Mouse (Mus musculus): ENCODE measurements around the gene Lyplal1. TPM values are rescaled to one million over a fixed set of nuclear protein-coding genes. Genes with fewer than 3 reads are reported as not detected.

The Lyplal1 gene
- polyA plus RNA-seq, 2 experiments: 4.7 to 9.2 TPM

- Histone ChIP-seq H3K27me3 (ENCODE audit: control insufficient read depth, insufficient read depth, low read length) (no peaks in the 10 kb centered on the region), H3K4me2 (ENCODE audit: low read depth) (no peak overlapping the region), H3K4me3 (ENCODE audit: insufficient read depth in 1 of 2, low read depth in 2 of 2, low read length in 2 of 2) (no peak overlapping the region), H3K9ac (replicated peaks) (no peak overlapping the region), H3K4me1 (replicated peaks; ENCODE audit: control insufficient read depth in 2 of 2, insufficient read depth in 2 of 2, low read length in 1 of 2) (no peaks in the 10 kb centered on the region), H3K36me3 (replicated peaks; ENCODE audit: control insufficient read depth, insufficient read depth, low read depth) (no peaks in the 10 kb centered on the region), H3K27ac (no peak overlapping the region), H3K9me3 (ENCODE audit: control insufficient read depth, low read length) (no peaks in the 10 kb centered on the region)
- DNase-seq (ENCODE audit: low read depth in 3 of 3, low spot score in 3 of 3): no peak
- no peak for TF ChIP-seq EP300 (IDR thresholded peaks at IDR 0.05; ENCODE audit: low read depth)
- no peak for TF ChIP-seq CTCF (IDR thresholded peaks at IDR 0.05; ENCODE audit: low read depth)
- 54% methylated on average over 2 of the region's 2 CpGs for WGBS (ENCODE audit: insufficient replicate concordance)
- ATAC-seq (ENCODE audit: insufficient read depth): no peak
Observed at GRCm38 (mm10) chr1:186066266-186066897, 50.7 kb downstream of the Lyplal1 start.

GRCm38 (mm10) chr1:186060041-186060440 lies 57.1 kb downstream of the Lyplal1 start:
- 62% methylated on average over 2 of the region's 2 CpGs for WGBS (ENCODE audit: insufficient replicate concordance)
- Histone ChIP-seq H3K9ac (replicated peaks) (no peak overlapping the region), H3K4me1 (replicated peaks; ENCODE audit: control insufficient read depth in 2 of 2, insufficient read depth in 2 of 2, low read length in 1 of 2) (no peaks in the 10 kb centered on the region), H3K9me3 (ENCODE audit: control insufficient read depth, low read length) (no peaks in the 10 kb centered on the region), H3K4me3 (ENCODE audit: insufficient read depth in 1 of 2, low read depth in 2 of 2, low read length in 2 of 2) (no peak overlapping the region), H3K4me2 (ENCODE audit: low read depth) (no peak overlapping the region), H3K27me3 (ENCODE audit: control insufficient read depth, insufficient read depth, low read length) (no peaks in the 10 kb centered on the region), H3K27ac (no peak overlapping the region), H3K36me3 (replicated peaks; ENCODE audit: control insufficient read depth, insufficient read depth, low read depth) (no peaks in the 10 kb centered on the region)
- TF ChIP-seq CTCF (IDR thresholded peaks at IDR 0.05; ENCODE audit: low read depth): no peak
- no peak for TF ChIP-seq EP300 (IDR thresholded peaks at IDR 0.05; ENCODE audit: low read depth)
- no peak for ATAC-seq (ENCODE audit: insufficient read depth)
- DNase-seq (ENCODE audit: low read depth in 3 of 3, low spot score in 3 of 3): no peak

GRCm38 (mm10) chr1:186054227-186054626 lies 62.9 kb downstream of the Lyplal1 start:
- no peak for DNase-seq (ENCODE audit: low read depth in 3 of 3, low spot score in 3 of 3)
- H3K9ac ChIP-seq (replicated peaks): no peak overlapping the region
- no peaks in the 10 kb centered on the region for H3K4me1 ChIP-seq (replicated peaks; ENCODE audit: control insufficient read depth in 2 of 2, insufficient read depth in 2 of 2, low read length in 1 of 2)
- TF ChIP-seq CTCF (IDR thresholded peaks at IDR 0.05; ENCODE audit: low read depth): no peak
- no peak for TF ChIP-seq EP300 (IDR thresholded peaks at IDR 0.05; ENCODE audit: low read depth)
- no peaks in the 10 kb centered on the region for H3K9me3 ChIP-seq (ENCODE audit: control insufficient read depth, low read length)
- no peaks in the 10 kb centered on the region for H3K27me3 ChIP-seq (ENCODE audit: control insufficient read depth, insufficient read depth, low read length)
- WGBS (ENCODE audit: insufficient replicate concordance): 72% methylated on average over 7 of the region's 7 CpGs
- H3K36me3 ChIP-seq (replicated peaks; ENCODE audit: control insufficient read depth, insufficient read depth, low read depth): no peaks in the 10 kb centered on the region
- H3K27ac ChIP-seq: no peak overlapping the region
- no peak overlapping the region for H3K4me3 ChIP-seq (ENCODE audit: insufficient read depth in 1 of 2, low read depth in 2 of 2, low read length in 2 of 2)
- no peak overlapping the region for H3K4me2 ChIP-seq (ENCODE audit: low read depth)
- no peak for ATAC-seq (ENCODE audit: insufficient read depth)

GRCm38 (mm10) chr1:186053280-186054043 lies 63.6 kb downstream of the Lyplal1 start:
- 72% methylated on average over 12 of the region's 12 CpGs for WGBS (ENCODE audit: insufficient replicate concordance)
- no peak for DNase-seq (ENCODE audit: low read depth in 3 of 3, low spot score in 3 of 3)
- H3K36me3 ChIP-seq (replicated peaks; ENCODE audit: control insufficient read depth, insufficient read depth, low read depth): no peaks in the 10 kb centered on the region
- H3K27me3 ChIP-seq (ENCODE audit: control insufficient read depth, insufficient read depth, low read length): no peaks in the 10 kb centered on the region
- ATAC-seq (ENCODE audit: insufficient read depth): no peak
- no peak overlapping the region for H3K4me3 ChIP-seq (ENCODE audit: insufficient read depth in 1 of 2, low read depth in 2 of 2, low read length in 2 of 2)
- H3K27ac ChIP-seq: no peak overlapping the region
- no peaks in the 10 kb centered on the region for H3K4me1 ChIP-seq (replicated peaks; ENCODE audit: control insufficient read depth in 2 of 2, insufficient read depth in 2 of 2, low read length in 1 of 2)
- H3K9me3 ChIP-seq (ENCODE audit: control insufficient read depth, low read length): no peaks in the 10 kb centered on the region
- TF ChIP-seq EP300 (IDR thresholded peaks at IDR 0.05; ENCODE audit: low read depth) (no peak), CTCF (IDR thresholded peaks at IDR 0.05; ENCODE audit: low read depth) (no peak)
- H3K4me2 ChIP-seq (ENCODE audit: low read depth): no peak overlapping the region
- no peak overlapping the region for H3K9ac ChIP-seq (replicated peaks)

- 71% methylated on average over 11 of the region's 11 CpGs for WGBS (ENCODE audit: insufficient replicate concordance)
- TF ChIP-seq EP300 (IDR thresholded peaks at IDR 0.05; ENCODE audit: low read depth): no peak
- no peak for TF ChIP-seq CTCF (IDR thresholded peaks at IDR 0.05; ENCODE audit: low read depth)
- DNase-seq (ENCODE audit: low read depth in 3 of 3, low spot score in 3 of 3): no peak
Observed at GRCm38 (mm10) chr1:186043709-186044452, 73.2 kb downstream of the Lyplal1 start.

More at GRCm38 (mm10) chr1:186043709-186044452, 73.2 kb downstream of the Lyplal1 start:
- ATAC-seq (ENCODE audit: insufficient read depth): no peak
- no peak overlapping the region for H3K27ac ChIP-seq
- no peak overlapping the region for H3K4me2 ChIP-seq (ENCODE audit: low read depth)
- no peaks in the 10 kb centered on the region for H3K27me3 ChIP-seq (ENCODE audit: control insufficient read depth, insufficient read depth, low read length)
- no peak overlapping the region for H3K9ac ChIP-seq (replicated peaks)
- no peaks in the 10 kb centered on the region for H3K4me1 ChIP-seq (replicated peaks; ENCODE audit: control insufficient read depth in 2 of 2, insufficient read depth in 2 of 2, low read length in 1 of 2)
- H3K4me3 ChIP-seq (ENCODE audit: insufficient read depth in 1 of 2, low read depth in 2 of 2, low read length in 2 of 2): no peak overlapping the region
- no peaks in the 10 kb centered on the region for H3K36me3 ChIP-seq (replicated peaks; ENCODE audit: control insufficient read depth, insufficient read depth, low read depth)
- no peaks in the 10 kb centered on the region for H3K9me3 ChIP-seq (ENCODE audit: control insufficient read depth, low read length)

All from liver, embryonic 14.5 days (tissue).